8 mouse cellular contexts compared by ENCODE assay signal in the genomic region with DNA sequence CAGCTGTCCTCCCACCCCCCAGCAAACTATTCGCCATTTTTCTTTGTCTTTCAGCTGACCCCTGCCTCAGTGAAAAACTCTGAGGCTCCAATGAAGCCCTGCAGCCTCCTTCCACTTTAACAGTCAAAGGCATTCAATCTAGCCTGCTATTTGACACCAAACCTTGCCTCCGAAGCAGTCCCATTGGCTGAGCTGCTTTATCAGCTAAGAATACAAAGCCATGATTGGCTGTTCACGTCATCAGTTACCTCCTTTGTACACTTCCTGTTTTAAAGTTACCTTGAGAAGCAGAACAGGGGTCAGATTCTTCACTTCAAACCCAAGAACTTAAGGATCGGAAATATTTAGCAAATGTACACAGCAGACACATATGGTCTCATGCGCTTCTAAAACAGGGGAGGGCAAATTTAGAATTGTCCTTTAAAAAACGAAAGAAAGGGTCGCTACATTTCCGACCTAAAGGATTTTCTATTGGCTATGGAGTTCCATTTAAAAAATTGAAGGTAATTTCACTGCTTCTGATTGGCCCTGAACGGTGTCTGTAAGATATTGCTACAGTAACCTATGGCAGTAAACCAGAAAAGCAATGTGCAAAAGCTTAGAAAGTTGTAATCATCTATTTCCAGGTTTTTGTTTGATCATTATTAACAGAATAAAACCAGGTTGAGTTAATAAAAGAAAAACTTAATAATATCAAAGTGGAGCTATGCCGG. TPM values are rescaled to one million over a fixed set of nuclear protein-coding genes. Genes with fewer than 3 reads are reported as not detected.
DNase-seq lines count a peak whose midpoint lies in the region; ATAC-seq and TF ChIP-seq lines count a peak whose summit lies in the region.

No protein-coding gene starts in this region.

- H3K9me3 ChIP-seq in embryonic facial prominence, embryonic 11.5 days (replicated peaks; ENCODE audit: control insufficient read depth, low read length), result no peaks in the 10 kb centered on the region
- no peaks in the 10 kb centered on the region for H3K9me3 ChIP-seq in intestine, postnatal 0 days (ENCODE audit: control insufficient read depth)
- no peaks in the 10 kb centered on the region for H3K9me3 ChIP-seq in midbrain, embryonic 10.5 days (replicated peaks)

- H3K4me1 ChIP-seq in embryonic facial prominence, embryonic 11.5 days (ENCODE audit: control insufficient read depth, insufficient read depth, low read length), result no peaks in the 10 kb centered on the region
- H3K4me1 ChIP-seq in intestine, postnatal 0 days (replicated peaks; ENCODE audit: control insufficient read depth, insufficient read depth, low read length), result peaks cover 5% of the 10 kb centered on the region; the same call in 1 of the 2 replicates
- peaks cover 46% of the 10 kb centered on the region for H3K4me1 ChIP-seq in midbrain, embryonic 10.5 days

- WGBS in embryonic facial prominence, embryonic 11.5 days, result 8% methylated on average over 10 of the region's 10 CpGs
- 5% methylated on average over 10 of the region's 10 CpGs for WGBS in intestine, postnatal 0 days
- WGBS in midbrain, embryonic 10.5 days, result 10% methylated on average over 10 of the region's 10 CpGs

- H3K9ac ChIP-seq in embryonic facial prominence, embryonic 11.5 days (replicated peaks; ENCODE audit: low read length), result peak overlapping the region; percentile 59
- peak overlapping the region; percentile 38 for H3K9ac ChIP-seq in intestine, postnatal 0 days (ENCODE audit: low read depth, low read length)

- no peak for TF ChIP-seq CTCF in intestine, postnatal 0 days (IDR thresholded peaks at IDR 0.05; ENCODE audit: low read depth)

- peak overlapping the region; percentile 1; the same call in 1 of the 2 replicates for H3K27ac ChIP-seq in embryonic facial prominence, embryonic 11.5 days (replicated peaks; ENCODE audit: low read depth, low read length)
- H3K27ac ChIP-seq in intestine, postnatal 0 days (ENCODE audit: low read depth, low read length), result peak overlapping the region; percentile 73
- H3K27ac ChIP-seq in midbrain, embryonic 10.5 days (replicated peaks), result peak overlapping the region; percentile 87

- no peaks in the 10 kb centered on the region for H3K27me3 ChIP-seq in embryonic facial prominence, embryonic 11.5 days (ENCODE audit: control insufficient read depth, insufficient read depth, low read length)
- H3K27me3 ChIP-seq in intestine, postnatal 0 days (replicated peaks; ENCODE audit: control insufficient read depth, insufficient read depth, low read length), result no peaks in the 10 kb centered on the region
- H3K27me3 ChIP-seq in midbrain, embryonic 10.5 days (ENCODE audit: low read depth, poor library complexity, severe bottlenecking), result no peaks in the 10 kb centered on the region

- H3K4me3 ChIP-seq in embryonic facial prominence, embryonic 11.5 days (ENCODE audit: low read depth, low read length), result peak overlapping the region; percentile 45
- peak overlapping the region; percentile 57 for H3K4me3 ChIP-seq in intestine, postnatal 0 days (ENCODE audit: low read depth, low read length)
- H3K4me3 ChIP-seq in midbrain, embryonic 10.5 days, result peak overlapping the region; percentile 61

- ATAC-seq in embryonic facial prominence, embryonic 11.5 days (replicated peaks; ENCODE audit: insufficient number of reproducible peaks, low FRiP score, low TSS enrichment, low read depth), result peak; percentile 97
- ATAC-seq in granulocyte monocyte progenitor cell, adult 5-6 weeks (replicated peaks; ENCODE audit: poor library complexity, severe bottlenecking), result peak; percentile 97
- peak; percentile 97 for ATAC-seq in intestine, postnatal 0 days

- peak; percentile 85 for DNase-seq in adrenal gland, postnatal 10 days
- DNase-seq in embryonic facial prominence, embryonic 11.5 days (ENCODE audit: low spot score), result peak; percentile 95
- DNase-seq in left cerebral cortex, postnatal 36 days (ENCODE audit: low spot score in 2 of 2), result peak; percentile 76 to 80
- peak; percentile 72 for DNase-seq in midbrain, embryonic 10.5 days (ENCODE audit: low spot score)
- DNase-seq in right cerebral cortex, postnatal 36 days (ENCODE audit: low spot score in 2 of 2), result peak; percentile 82 to 91
- DNase-seq in yolk sac, embryonic 10.5 days (ENCODE audit: low spot score), result peak; percentile 84

- no peaks in the 10 kb centered on the region for H3K36me3 ChIP-seq in embryonic facial prominence, embryonic 11.5 days (replicated peaks; ENCODE audit: control insufficient read depth, insufficient read depth, low read depth, low read length)
- H3K36me3 ChIP-seq in intestine, postnatal 0 days (ENCODE audit: control insufficient read depth, insufficient read depth), result no peaks in the 10 kb centered on the region
- peaks cover 8% of the 10 kb centered on the region; the same call in 1 of the 2 replicates for H3K36me3 ChIP-seq in midbrain, embryonic 10.5 days

- intact Hi-C loops in left cerebral cortex, postnatal 36 days (cut with DNase I), result loop anchor here (1.0 kb wide), 1 partner anchor 10 kb away; no protein-coding TSS in a partner anchor

- H3K4me2 ChIP-seq in embryonic facial prominence, embryonic 11.5 days (ENCODE audit: low read depth, low read length), result peak overlapping the region; percentile 59
- peak overlapping the region; percentile 67 for H3K4me2 ChIP-seq in intestine, postnatal 0 days (replicated peaks; ENCODE audit: low read depth)

RNA-seq across cellular contexts. Expression of gene Nfyc, which starts 15.6 kb away (rescaled TPM):
- 10 to 100 TPM; 44.4 to 70.7 TPM for total RNA-seq in adrenal gland, postnatal 10 days (2021)
- 137 and 139 TPM in 2 replicates for polyA plus RNA-seq in embryonic facial prominence, embryonic 11.5 days (2014; fragmentation: Nextera tagmentation; extraction: Ambion mirVana)
- total RNA-seq in granulocyte monocyte progenitor cell, adult 5-6 weeks (2014; fragmentation: Nextera tagmentation), result 24.9 and 53.4 TPM in 2 replicates
- 45.1 and 61.6 TPM in 2 replicates for total RNA-seq in granulocyte monocyte progenitor cell, adult 5-6 weeks (2017)
- 47.7 and 49.8 TPM in 2 replicates for polyA plus RNA-seq in intestine, postnatal 0 days (2015; fragmentation: Nextera tagmentation; extraction: Ambion mirVana)
- total RNA-seq in left cerebral cortex, postnatal 36 days (2021), result 10 to 100 TPM; 40.7 to 48.4 TPM
- 123 and 127 TPM in 2 replicates for polyA plus RNA-seq in midbrain, embryonic 10.5 days (2016; fragmentation: Nextera tagmentation; extraction: Ambion mirVana)

RNA-seq across cellular contexts. Expression of gene Rims3, which starts 38.8 kb away (rescaled TPM):
- total RNA-seq in adrenal gland, postnatal 10 days (2021), result 1 to 10 TPM; 6.2 to 6.5 TPM
- polyA plus RNA-seq in embryonic facial prominence, embryonic 11.5 days (2014; fragmentation: Nextera tagmentation; extraction: Ambion mirVana), result 1.8 and 2.4 TPM in 2 replicates
- total RNA-seq in granulocyte monocyte progenitor cell, adult 5-6 weeks (2014; fragmentation: Nextera tagmentation), result not detected in 2 replicates
- total RNA-seq in granulocyte monocyte progenitor cell, adult 5-6 weeks (2017), result not detected in 2 replicates
- 0.77 and 0.95 TPM in 2 replicates for polyA plus RNA-seq in intestine, postnatal 0 days (2015; fragmentation: Nextera tagmentation; extraction: Ambion mirVana)
- total RNA-seq in left cerebral cortex, postnatal 36 days (2021), result 100 to 1,000 TPM; 122 to 134 TPM
- polyA plus RNA-seq in midbrain, embryonic 10.5 days (2016; fragmentation: Nextera tagmentation; extraction: Ambion mirVana), result 3.8 and 5.4 TPM in 2 replicates

Comparison
In these comparisons a context has a peak if more than half of its experiments do, and no peak if none do; other contexts are left out.
1. Peak in every context shown above with its lines: DNase-seq, ATAC-seq, H3K4me3 ChIP-seq and H3K27ac ChIP-seq.
2. H3K27ac ChIP-seq: peak in every context shown above with its lines; median percentile 87 in midbrain, embryonic 10.5 days; 73 in intestine, postnatal 0 days; 1 in embryonic facial prominence, embryonic 11.5 days.
3. RNA of gene Rims3, which starts 38.8 kb away (total RNA-seq): 122 to 134 TPM in left cerebral cortex, postnatal 36 days; 6.2 to 6.5 TPM in adrenal gland, postnatal 10 days and not detected in granulocyte monocyte progenitor cell, adult 5-6 weeks; every median in the first group is over 10 times any median in the second.